Mouse (Mus musculus): ENCODE results near the gene Clstn2. TPM values are rescaled to one million over a fixed set of nuclear protein-coding genes. Genes with fewer than 3 reads are reported as not detected.

Clstn2 gene
- polyA plus RNA-seq (2017; shearing (Covaris generic)): not detected

GRCm38 (mm10) chr9:98032573-98033272 is at the start of gene Clstn2:
Clstn2 (minus strand) TSS chr9:98033181.

